Mouse (Mus musculus) liver, embryonic 13.5 days (tissue): Measurements from ENCODE around the gene 9530077C05Rik. TPM values are rescaled to one million over a fixed set of nuclear protein-coding genes. Genes with fewer than 3 reads are reported as not detected.
A peak's percentile ranks its signal among the peaks of the same experiment; 100 is the strongest.
"Not testable (repeated sequence)": the region's sequence is repeated elsewhere in the genome, so short reads cannot be mapped to it uniquely, and the experiment has no call there.

ENCODE experiments used
- ATAC-seq: fragments of 200-750 bp; cut with Nextera tagmentation; 2 replicates; pipeline ENCODE4 v1.8.0; 2017; ENCODE audit warnings: low read depth, mild to moderate bottlenecking, moderate number of reproducible peaks, moderate library complexity
- DNase-seq: peaks from one replicate; pipeline ENCODE4 v3.0.0; 2022
- H3K27ac ChIP-seq: fragments of 300-500 bp; sonication (generic); 2 replicates; pipeline ENCODE4 v1.5.1; 2015; ENCODE audit warnings: moderate library complexity, mild to moderate bottlenecking, inconsistent platforms
- H3K27me3 ChIP-seq: fragments of 300-500 bp; sonication (generic); 2 replicates; pipeline ENCODE4 v1.6.1; 2015; ENCODE audit warnings: mild to moderate bottlenecking, inconsistent platforms
- H3K36me3 ChIP-seq: fragments of 300-500 bp; sonication (generic); 2 replicates; pipeline ENCODE4 v1.6.1; 2015; ENCODE audit warnings: mild to moderate bottlenecking, inconsistent platforms
- H3K4me1 ChIP-seq: fragments of 300-500 bp; sonication (generic); replicated peaks from 2 replicates; pipeline ENCODE4 v1.6.1; 2015; ENCODE audit warnings: inconsistent platforms
- H3K4me2 ChIP-seq: fragments of 300-500 bp; sonication (generic); 2 replicates; pipeline ENCODE4 v1.6.1; 2015; ENCODE audit warnings: inconsistent platforms, mild to moderate bottlenecking, moderate library complexity
- H3K4me3 ChIP-seq: fragments of 300-500 bp; sonication (generic); replicated peaks from 2 replicates; pipeline ENCODE4 v1.5.1; 2015; ENCODE audit warnings: mild to moderate bottlenecking, inconsistent platforms
- H3K9ac ChIP-seq: fragments of 300-500 bp; sonication (generic); 2 replicates; pipeline ENCODE4 v1.6.1; 2015; ENCODE audit warnings: mild to moderate bottlenecking, inconsistent platforms
- H3K9me3 ChIP-seq: fragments of 300-500 bp; sonication (generic); replicated peaks from 2 replicates; pipeline ENCODE4 v1.6.1; 2016; ENCODE audit warnings: inconsistent platforms
- WGBS: fragments of 180-500 bp; shearing (Covaris S2); methylation state at CpG from one replicate; pipeline ENCODE4 v1.1.7; 2015; ENCODE audit not compliant: insufficient replicate concordance; 5-methylcytosine and 5-hydroxymethylcytosine counted together
- polyA plus RNA-seq: library from polyadenylated mRNA; unstranded; fragments of >200 nt; fragmentation: Nextera tagmentation; extraction: Ambion mirVana; gene quantifications from 2 replicates; pipeline ENCODE4 v1.2.1, GENCODE M21; 2015

Gene 9530077C05Rik
- polyA plus RNA-seq, 1 experiment from 2014 or later = 1.7 TPM

GRCm38 (mm10) chr9:22390390-22390789, 20.9 kb upstream of the 9530077C05Rik start:
- Histone ChIP-seq H3K4me2 (no peak overlapping the region), H3K27me3 (no peaks in the 10 kb centered on the region), H3K9ac (0 out of 2 replicates have a peak overlapping the region, but pooled peaks have one; percentile 99), H3K4me1 (peaks cover 37% of the 10 kb centered on the region), H3K9me3 (no peaks in the 10 kb centered on the region), H3K27ac (no peak overlapping the region; the same call in 1 of the 2 replicates), H3K36me3 (peaks cover 9% of the 10 kb centered on the region), H3K4me3 (no peak overlapping the region)
- WGBS = 65% methylated on average over 5 of the region's 5 CpGs
- no peak for DNase-seq
- ATAC-seq = no peak

DNA sequence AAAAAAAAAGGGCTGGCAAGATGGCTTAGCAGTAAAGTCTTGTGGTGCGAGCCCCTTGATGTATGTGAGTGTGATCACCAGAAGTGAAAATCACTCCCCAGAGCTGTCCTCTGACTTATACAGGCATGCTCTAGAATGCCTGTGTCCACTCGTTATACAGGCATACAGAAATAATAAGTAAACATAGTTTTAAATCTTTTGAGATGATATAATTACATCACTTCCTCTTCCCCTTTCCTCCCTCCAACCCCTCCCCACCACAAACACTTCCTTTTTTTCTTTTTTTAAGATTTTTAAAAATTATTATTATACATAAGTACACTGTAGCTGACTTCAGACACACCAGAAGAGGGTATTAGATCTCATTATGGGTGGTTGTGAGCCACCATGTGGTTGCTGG, 16.6 kb upstream of the 9530077C05Rik start:
- WGBS = 59% methylated on average over 2 of the region's 2 CpGs
- Histone ChIP-seq H3K9ac (no peak overlapping the region), H3K4me3 (no peak overlapping the region), H3K9me3 (no peaks in the 10 kb centered on the region), H3K27ac (no peak overlapping the region), H3K4me2 (no peak overlapping the region), H3K36me3 (no peaks in the 10 kb centered on the region), H3K4me1 (peaks cover 11% of the 10 kb centered on the region), H3K27me3 (no peaks in the 10 kb centered on the region)
- DNase-seq (no peak), ATAC-seq (no peak)

GRCm38 (mm10) chr9:22399021-22399420, 12.3 kb upstream of the 9530077C05Rik start:
- H3K36me3 ChIP-seq = no peaks in the 10 kb centered on the region
- H3K27me3 ChIP-seq = no peaks in the 10 kb centered on the region
- H3K4me3 ChIP-seq = no peak overlapping the region
- 75% methylated on average over 4 of the region's 4 CpGs for WGBS
- no peak overlapping the region for H3K9ac ChIP-seq
- H3K4me1 ChIP-seq = no peaks in the 10 kb centered on the region
- DNase-seq (no peak), ATAC-seq (no peak)
- H3K27ac ChIP-seq = no peak overlapping the region
- no peak overlapping the region for H3K4me2 ChIP-seq
- H3K9me3 ChIP-seq = no peaks in the 10 kb centered on the region

- Histone ChIP-seq H3K9me3 (no peaks in the 10 kb centered on the region), H3K36me3 (no peaks in the 10 kb centered on the region), H3K4me1 (no peaks in the 10 kb centered on the region), H3K27ac (no peak overlapping the region), H3K4me3 (no peak overlapping the region), H3K4me2 (no peak overlapping the region), H3K9ac (no peak overlapping the region), H3K27me3 (no peaks in the 10 kb centered on the region)
- WGBS = 66% methylated on average over 6 of the region's 6 CpGs
- ATAC-seq = no peak
- no peak for DNase-seq
These were observed 9.3 kb upstream of the 9530077C05Rik start for GRCm38 (mm10) chr9:22402001-22402400.

- Histone ChIP-seq H3K27me3 (no peaks in the 10 kb centered on the region), H3K4me3 (no peak overlapping the region), H3K9me3 (no peaks in the 10 kb centered on the region), H3K27ac (no peak overlapping the region), H3K9ac (no peak overlapping the region), H3K4me2 (no peak overlapping the region), H3K36me3 (no peaks in the 10 kb centered on the region), H3K4me1 (no peaks in the 10 kb centered on the region)
- ATAC-seq = no peak
- no peak for DNase-seq
- WGBS = 63% methylated on average over 3 of the region's 3 CpGs
These were observed 8.3 kb upstream of the 9530077C05Rik start for GRCm38 (mm10) chr9:22402976-22403375.

GRCm38 (mm10) chr9:22403501-22403900, 7.8 kb upstream of the 9530077C05Rik start:
- H3K4me3 ChIP-seq, H3K4me2 ChIP-seq, DNase-seq, ATAC-seq, H3K27ac ChIP-seq, H3K36me3 ChIP-seq, H3K4me1 ChIP-seq, H3K27me3 ChIP-seq, H3K9me3 ChIP-seq, H3K9ac ChIP-seq: not testable (repeated sequence)
- 54% methylated on average over 2 of the region's 2 CpGs for WGBS

DNA sequence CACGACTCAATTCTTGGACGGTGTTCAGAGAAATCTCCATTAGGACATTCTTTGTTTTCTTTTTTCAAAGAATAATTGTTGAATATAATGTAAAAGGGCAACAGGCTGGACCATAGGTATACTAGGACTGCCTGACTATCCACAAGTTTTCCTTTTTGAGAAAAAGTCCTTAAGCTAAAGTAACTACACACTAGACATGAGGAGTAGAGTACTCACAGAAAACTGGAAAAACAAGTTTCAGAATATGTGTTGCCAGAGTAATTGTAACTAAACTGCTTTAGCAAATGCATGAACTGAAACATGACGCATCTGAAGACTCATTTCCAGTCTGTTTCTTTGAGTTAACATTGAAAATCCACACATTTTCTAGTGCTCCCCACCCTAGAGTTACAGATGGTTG, 5.9 kb upstream of the 9530077C05Rik start:
- ATAC-seq = no peak
- Histone ChIP-seq H3K9ac (no peak overlapping the region), H3K9me3 (no peaks in the 10 kb centered on the region), H3K4me3 (no peak overlapping the region), H3K36me3 (no peaks in the 10 kb centered on the region), H3K27ac (no peak overlapping the region), H3K4me1 (no peaks in the 10 kb centered on the region), H3K4me2 (no peak overlapping the region), H3K27me3 (no peaks in the 10 kb centered on the region)
- no peak for DNase-seq
- WGBS = 74% methylated on average over 3 of the region's 3 CpGs

GRCm38 (mm10) chr9:22407633-22408032, 3.7 kb upstream of the 9530077C05Rik start:
- not testable (repeated sequence) for H3K27me3 ChIP-seq, H3K9ac ChIP-seq, H3K4me3 ChIP-seq, DNase-seq, H3K27ac ChIP-seq, H3K4me2 ChIP-seq, H3K4me1 ChIP-seq, H3K36me3 ChIP-seq, H3K9me3 ChIP-seq, ATAC-seq
- WGBS = 68% methylated on average over 4 of the region's 4 CpGs

DNA sequence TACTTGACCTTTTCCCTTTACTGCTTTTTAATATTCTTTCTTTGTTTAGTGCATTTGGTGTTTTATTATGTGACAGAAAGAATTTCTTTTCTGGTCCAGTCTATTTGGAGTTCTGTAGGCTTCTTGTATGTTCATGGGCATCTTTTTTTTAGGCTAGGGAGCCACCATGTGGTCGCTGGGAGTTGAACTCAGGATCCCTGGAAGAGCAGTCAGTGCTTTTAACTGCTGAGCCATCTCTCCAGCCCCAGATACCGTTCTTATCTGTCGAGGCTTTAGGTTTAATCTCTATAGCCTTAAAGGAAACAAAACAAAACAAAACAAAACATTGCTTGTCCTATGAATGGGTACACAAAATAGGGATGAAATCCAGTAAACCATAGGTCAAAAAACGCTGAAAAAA, 3.0 kb upstream of the 9530077C05Rik start:
- H3K27ac ChIP-seq, H3K4me2 ChIP-seq, H3K4me1 ChIP-seq, H3K9me3 ChIP-seq, H3K4me3 ChIP-seq, H3K9ac ChIP-seq, H3K27me3 ChIP-seq, DNase-seq, ATAC-seq, H3K36me3 ChIP-seq: not testable (repeated sequence)
- 14% methylated on average over 4 of the region's 4 CpGs for WGBS

- 0 out of 2 replicates have a peak, but pooled peaks cover 4% of the 10 kb centered on the region for H3K27me3 ChIP-seq
- no peak for DNase-seq
- no peaks in the 10 kb centered on the region for H3K9me3 ChIP-seq
- WGBS = 73% methylated on average over 7 of the region's 7 CpGs
- ATAC-seq = no peak
- H3K4me1 ChIP-seq = peaks cover 3% of the 10 kb centered on the region
- no peaks in the 10 kb centered on the region for H3K36me3 ChIP-seq
- H3K27ac ChIP-seq = no peak overlapping the region
- no peak overlapping the region for H3K4me3 ChIP-seq
- H3K9ac ChIP-seq = no peak overlapping the region
- H3K4me2 ChIP-seq = no peak overlapping the region
These were observed 1.8 kb upstream of the 9530077C05Rik start for GRCm38 (mm10) chr9:22409501-22409900.

- ATAC-seq (no peak), DNase-seq (no peak)
- H3K36me3 ChIP-seq = no peaks in the 10 kb centered on the region
- 0 out of 2 replicates have a peak, but pooled peaks cover 4% of the 10 kb centered on the region for H3K27me3 ChIP-seq
- H3K27ac ChIP-seq = no peak overlapping the region
- H3K4me1 ChIP-seq = peaks cover 21% of the 10 kb centered on the region
- H3K4me3 ChIP-seq = no peak overlapping the region
- H3K4me2 ChIP-seq = no peak overlapping the region
- no peak overlapping the region for H3K9ac ChIP-seq
- no peaks in the 10 kb centered on the region for H3K9me3 ChIP-seq
- WGBS = 49% methylated on average over 3 of the region's 3 CpGs
These were observed 4.9 kb downstream of the 9530077C05Rik start for GRCm38 (mm10) chr9:22416187-22416586.

GRCm38 (mm10) chr9:22417547-22417946, 6.2 kb downstream of the 9530077C05Rik start:
- no peak overlapping the region for H3K9ac ChIP-seq
- H3K4me1 ChIP-seq = peaks cover 18% of the 10 kb centered on the region
- no peak overlapping the region for H3K4me3 ChIP-seq
- DNase-seq (no peak), ATAC-seq (no peak)
- H3K4me2 ChIP-seq = no peak overlapping the region
- no peaks in the 10 kb centered on the region for H3K9me3 ChIP-seq
- H3K36me3 ChIP-seq = no peaks in the 10 kb centered on the region
- 0 out of 2 replicates have a peak, but pooled peaks cover 4% of the 10 kb centered on the region for H3K27me3 ChIP-seq
- no peak overlapping the region for H3K27ac ChIP-seq
- WGBS = 56% methylated on average over 6 of the region's 6 CpGs
